Mouse (Mus musculus): ENCODE data around the gene Syndig1. TPM values are rescaled to one million over a fixed set of nuclear protein-coding genes. Genes with fewer than 3 reads are reported as not detected.

The Syndig1 gene
- polyA plus RNA-seq, 1 experiment from 2014 or later: 7.9 TPM

GRCm38 (mm10) chr2:149832301-149832700 lies 3.3 kb downstream of the Syndig1 start:
- Histone ChIP-seq H3K27me3 (replicated peaks) (peaks cover 26% of the 10 kb centered on the region), H3K36me3 (no peaks in the 10 kb centered on the region), H3K4me3 (replicated peaks) (no peak overlapping the region), H3K27ac (no peak overlapping the region), H3K4me1 (peaks cover 15% of the 10 kb centered on the region), H3K4me2 (peak overlapping the region; percentile 95; the same call in 1 of the 2 replicates), H3K9ac (no peak overlapping the region), H3K9me3 (no peaks in the 10 kb centered on the region)
- no peak for ATAC-seq (ENCODE audit: insufficient read depth, low FRiP score, low read depth)
- WGBS: 16% methylated on average over 5 of the region's 5 CpGs

- 85% methylated on average over 1 of the region's 1 CpGs for WGBS
- no peaks in the 10 kb centered on the region for H3K36me3 ChIP-seq
- H3K9me3 ChIP-seq: no peaks in the 10 kb centered on the region
- peaks cover 26% of the 10 kb centered on the region for H3K27me3 ChIP-seq (replicated peaks)
- no peak overlapping the region for H3K27ac ChIP-seq
- H3K4me1 ChIP-seq: peaks cover 15% of the 10 kb centered on the region
- ATAC-seq (ENCODE audit: insufficient read depth, low FRiP score, low read depth): no peak
- no peak overlapping the region for H3K9ac ChIP-seq
- no peak overlapping the region for H3K4me2 ChIP-seq
- H3K4me3 ChIP-seq (replicated peaks): no peak overlapping the region
These were observed 6.1 kb downstream of the Syndig1 start for GRCm38 (mm10) chr2:149835091-149835490.

DNA sequence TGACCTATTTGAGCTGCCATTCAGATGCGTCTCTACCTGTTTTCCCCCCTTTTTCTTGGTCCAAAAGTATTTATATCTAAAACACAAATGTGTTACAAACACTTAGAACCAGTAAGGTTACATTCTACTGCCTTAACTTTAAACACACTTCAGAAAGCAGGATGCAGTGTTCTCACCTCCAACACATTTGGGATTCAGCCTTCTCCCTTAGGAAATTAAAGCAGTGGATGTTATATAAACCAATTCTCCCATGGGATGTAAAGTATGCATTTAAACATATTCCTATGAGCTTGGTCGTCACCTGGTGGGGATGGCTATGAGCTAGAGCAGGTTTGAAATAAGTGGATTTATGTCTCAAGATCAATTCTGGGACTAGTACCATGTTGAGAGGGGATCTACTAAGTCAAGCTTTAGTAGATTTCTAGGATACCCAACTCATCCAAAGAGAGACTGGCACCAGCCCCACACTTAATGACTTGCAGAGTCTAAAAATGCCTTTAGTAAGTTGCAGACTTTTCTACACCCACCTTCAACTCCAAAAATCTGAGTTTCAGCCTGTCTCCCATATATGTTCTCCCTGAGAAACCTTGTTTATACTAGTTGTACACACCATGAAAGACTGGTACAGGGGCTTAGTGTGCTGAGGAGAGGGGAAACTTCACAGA lies 7.6 kb downstream of the Syndig1 start:
- no peak overlapping the region for H3K9ac ChIP-seq
- no peak for ATAC-seq (ENCODE audit: insufficient read depth, low FRiP score, low read depth)
- no peaks in the 10 kb centered on the region for H3K36me3 ChIP-seq
- no peak overlapping the region for H3K27ac ChIP-seq
- peaks cover 11% of the 10 kb centered on the region for H3K27me3 ChIP-seq (replicated peaks)
- 0 out of 2 replicates have a peak, but pooled peaks cover 3% of the 10 kb centered on the region for H3K4me1 ChIP-seq
- H3K9me3 ChIP-seq: no peaks in the 10 kb centered on the region
- H3K4me3 ChIP-seq (replicated peaks): no peak overlapping the region
- 79% methylated on average over 2 of the region's 2 CpGs for WGBS
- H3K4me2 ChIP-seq: no peak overlapping the region

- H3K9me3 ChIP-seq: no peaks in the 10 kb centered on the region
- H3K4me3 ChIP-seq (replicated peaks): no peak overlapping the region
- no peaks in the 10 kb centered on the region for H3K27me3 ChIP-seq (replicated peaks)
- no peak overlapping the region for H3K27ac ChIP-seq
- no peak for ATAC-seq (ENCODE audit: insufficient read depth, low FRiP score, low read depth)
- 75% methylated on average over 2 of the region's 2 CpGs for WGBS
- H3K4me1 ChIP-seq: no peaks in the 10 kb centered on the region
- H3K9ac ChIP-seq: no peak overlapping the region
- no peak overlapping the region for H3K4me2 ChIP-seq
- H3K36me3 ChIP-seq: no peaks in the 10 kb centered on the region
These were observed 10.7 kb downstream of the Syndig1 start for GRCm38 (mm10) chr2:149839666-149840065.

- no peak overlapping the region for H3K9ac ChIP-seq
- H3K4me2 ChIP-seq: no peak overlapping the region
- no peak overlapping the region for H3K4me3 ChIP-seq (replicated peaks)
- H3K27ac ChIP-seq: no peak overlapping the region
- no peaks in the 10 kb centered on the region for H3K4me1 ChIP-seq
- H3K9me3 ChIP-seq: no peaks in the 10 kb centered on the region
- ATAC-seq (ENCODE audit: insufficient read depth, low FRiP score, low read depth): no peak
- no peaks in the 10 kb centered on the region for H3K27me3 ChIP-seq (replicated peaks)
- H3K36me3 ChIP-seq: no peaks in the 10 kb centered on the region
- WGBS: 86% methylated on average over 2 of the region's 2 CpGs
These were observed 15.6 kb downstream of the Syndig1 start for GRCm38 (mm10) chr2:149844575-149844974.

DNA sequence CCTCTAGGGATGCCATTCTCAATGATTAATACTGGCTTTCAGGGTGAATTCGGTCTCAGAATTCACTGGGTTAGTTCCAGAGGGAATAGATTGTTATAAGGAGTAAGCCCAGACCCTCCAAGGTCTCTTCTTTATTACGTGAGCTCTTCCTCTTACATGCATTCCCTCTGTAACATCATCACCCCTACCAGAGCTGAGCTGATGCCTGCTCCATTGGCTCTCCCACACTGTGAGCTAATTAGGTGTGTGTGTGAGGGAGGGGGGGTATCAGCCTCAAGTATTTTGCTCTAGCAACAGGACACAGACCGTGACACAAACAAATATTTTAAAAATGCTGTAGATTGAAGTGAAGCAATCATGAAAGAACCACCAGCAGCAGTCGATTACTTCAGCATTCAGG lies 19.8 kb downstream of the Syndig1 start:
- Histone ChIP-seq H3K27me3 (replicated peaks) (no peaks in the 10 kb centered on the region), H3K4me1 (no peaks in the 10 kb centered on the region), H3K9me3 (no peaks in the 10 kb centered on the region), H3K4me2 (no peak overlapping the region), H3K27ac (no peak overlapping the region), H3K36me3 (no peaks in the 10 kb centered on the region), H3K9ac (no peak overlapping the region), H3K4me3 (replicated peaks) (no peak overlapping the region)
- ATAC-seq (ENCODE audit: insufficient read depth, low FRiP score, low read depth): no peak
- WGBS: 53% methylated on average over 4 of the region's 4 CpGs

GRCm38 (mm10) chr2:149861002-149861401 lies 32.0 kb downstream of the Syndig1 start:
- WGBS: 80% methylated on average over 3 of the region's 3 CpGs
- ATAC-seq (ENCODE audit: insufficient read depth, low FRiP score, low read depth): no peak
- Histone ChIP-seq H3K4me3 (replicated peaks) (no peak overlapping the region), H3K4me1 (no peaks in the 10 kb centered on the region), H3K9ac (no peak overlapping the region), H3K27ac (no peak overlapping the region), H3K4me2 (no peak overlapping the region), H3K9me3 (no peaks in the 10 kb centered on the region), H3K27me3 (replicated peaks) (no peaks in the 10 kb centered on the region), H3K36me3 (no peaks in the 10 kb centered on the region)

- Histone ChIP-seq H3K36me3 (no peaks in the 10 kb centered on the region), H3K4me1 (no peaks in the 10 kb centered on the region), H3K27me3 (replicated peaks) (no peaks in the 10 kb centered on the region), H3K4me2 (no peak overlapping the region), H3K4me3 (replicated peaks) (no peak overlapping the region), H3K9me3 (no peaks in the 10 kb centered on the region), H3K27ac (no peak overlapping the region), H3K9ac (no peak overlapping the region)
- no peak for ATAC-seq (ENCODE audit: insufficient read depth, low FRiP score, low read depth)
- 63% methylated on average over 5 of the region's 5 CpGs for WGBS
These were observed 37.0 kb downstream of the Syndig1 start for GRCm38 (mm10) chr2:149865914-149866435.

DNA sequence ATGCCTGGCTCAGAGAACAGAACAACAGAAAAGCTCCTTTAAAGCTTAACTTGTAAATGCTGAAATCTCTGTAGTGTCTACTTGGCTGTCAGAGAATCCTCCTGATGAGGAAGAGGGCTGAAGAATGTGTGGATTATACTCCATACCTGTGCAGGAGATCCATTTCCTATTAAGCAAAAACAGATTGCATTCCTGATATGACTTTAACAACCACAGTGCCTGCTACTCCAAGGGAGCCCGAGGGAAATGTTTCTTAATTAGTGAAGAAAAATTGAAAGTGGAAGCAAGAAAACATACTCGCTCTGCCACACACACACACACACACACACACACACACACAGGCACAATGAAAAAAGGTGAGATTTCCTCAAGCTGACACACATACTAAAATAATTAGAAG lies 41.5 kb downstream of the Syndig1 start:
- no peak for ATAC-seq (ENCODE audit: insufficient read depth, low FRiP score, low read depth)
- Histone ChIP-seq H3K4me1 (no peaks in the 10 kb centered on the region), H3K27ac (no peak overlapping the region), H3K36me3 (no peaks in the 10 kb centered on the region), H3K4me3 (replicated peaks) (no peak overlapping the region), H3K27me3 (replicated peaks) (no peaks in the 10 kb centered on the region), H3K4me2 (no peak overlapping the region), H3K9ac (no peak overlapping the region), H3K9me3 (no peaks in the 10 kb centered on the region)
- 76% methylated on average over 2 of the region's 2 CpGs for WGBS

GRCm38 (mm10) chr2:149872496-149872895 lies 43.5 kb downstream of the Syndig1 start:
- no peak overlapping the region for H3K4me2 ChIP-seq
- H3K4me3 ChIP-seq (replicated peaks): no peak overlapping the region
- no peak for ATAC-seq (ENCODE audit: insufficient read depth, low FRiP score, low read depth)
- no peak overlapping the region for H3K9ac ChIP-seq
- no peaks in the 10 kb centered on the region for H3K36me3 ChIP-seq
- H3K27ac ChIP-seq: no peak overlapping the region
- WGBS: 85% methylated on average over 4 of the region's 4 CpGs
- H3K9me3 ChIP-seq: no peaks in the 10 kb centered on the region
- no peaks in the 10 kb centered on the region for H3K4me1 ChIP-seq
- H3K27me3 ChIP-seq (replicated peaks): no peaks in the 10 kb centered on the region

DNA sequence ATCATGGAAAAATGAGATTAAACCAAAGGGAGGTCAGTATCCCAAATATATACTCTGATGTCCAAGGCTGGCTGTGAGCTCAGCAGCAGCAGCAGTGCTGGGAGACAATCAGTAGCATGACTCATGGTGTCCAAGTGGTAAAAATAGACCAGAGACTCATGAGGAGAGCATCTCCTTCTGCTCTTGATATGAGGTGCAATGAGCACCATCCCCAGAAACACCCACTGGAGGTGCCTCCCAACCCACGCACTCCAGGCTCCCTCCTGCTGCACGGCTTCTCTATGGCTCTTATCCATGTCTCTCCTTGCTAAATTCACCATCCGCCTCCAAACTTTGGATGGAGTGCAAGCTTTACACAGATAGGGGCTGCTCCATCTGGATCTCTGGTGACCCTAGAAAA lies 44.3 kb downstream of the Syndig1 start:
- no peaks in the 10 kb centered on the region for H3K27me3 ChIP-seq (replicated peaks)
- H3K36me3 ChIP-seq: no peaks in the 10 kb centered on the region
- no peaks in the 10 kb centered on the region for H3K4me1 ChIP-seq
- H3K4me3 ChIP-seq (replicated peaks): no peak overlapping the region
- no peak overlapping the region for H3K9ac ChIP-seq
- WGBS: 90% methylated on average over 3 of the region's 3 CpGs
- ATAC-seq (ENCODE audit: insufficient read depth, low FRiP score, low read depth): no peak
- H3K9me3 ChIP-seq: no peaks in the 10 kb centered on the region
- H3K27ac ChIP-seq: no peak overlapping the region
- no peak overlapping the region for H3K4me2 ChIP-seq

GRCm38 (mm10) chr2:149877954-149878353 lies 48.9 kb downstream of the Syndig1 start:
- H3K4me1 ChIP-seq: no peaks in the 10 kb centered on the region
- H3K4me3 ChIP-seq (replicated peaks): no peak overlapping the region
- 59% methylated on average over 2 of the region's 2 CpGs for WGBS
- ATAC-seq (ENCODE audit: insufficient read depth, low FRiP score, low read depth): no peak
- no peaks in the 10 kb centered on the region for H3K36me3 ChIP-seq
- no peak overlapping the region for H3K9ac ChIP-seq
- no peak overlapping the region for H3K27ac ChIP-seq
- no peaks in the 10 kb centered on the region for H3K9me3 ChIP-seq
- H3K27me3 ChIP-seq (replicated peaks): no peaks in the 10 kb centered on the region
- no peak overlapping the region for H3K4me2 ChIP-seq

DNA sequence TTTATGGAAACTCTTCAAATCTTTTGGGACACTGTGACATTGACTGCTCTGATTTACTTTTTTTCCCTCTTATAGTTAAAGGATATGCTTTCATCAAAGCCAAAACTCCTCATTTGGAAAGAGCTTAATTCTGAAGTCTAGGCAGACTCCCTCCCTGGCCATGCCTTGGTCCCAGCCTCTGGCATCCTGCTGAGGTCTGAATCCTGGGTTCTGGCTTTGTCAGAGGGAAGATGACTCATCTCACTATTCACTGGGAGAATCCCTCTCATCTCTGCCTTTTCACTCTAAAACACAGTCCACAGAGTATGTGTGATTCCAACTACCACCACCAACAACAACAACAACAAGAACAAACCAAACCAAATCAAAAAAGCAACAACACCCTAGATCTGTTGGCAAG lies 58.6 kb downstream of the Syndig1 start:
- no peaks in the 10 kb centered on the region for H3K9me3 ChIP-seq
- H3K36me3 ChIP-seq: no peaks in the 10 kb centered on the region
- H3K4me3 ChIP-seq (replicated peaks): no peak overlapping the region
- H3K4me1 ChIP-seq: no peaks in the 10 kb centered on the region
- no peak overlapping the region for H3K4me2 ChIP-seq
- H3K9ac ChIP-seq: no peak overlapping the region
- ATAC-seq (ENCODE audit: insufficient read depth, low FRiP score, low read depth): no peak
- H3K27me3 ChIP-seq (replicated peaks): no peaks in the 10 kb centered on the region
- H3K27ac ChIP-seq: no peak overlapping the region
